Mouse (Mus musculus) liver, postnatal 0 days (tissue): ENCODE results near the gene Ube2u. TPM values are rescaled to one million over a fixed set of nuclear protein-coding genes. Genes with fewer than 3 reads are reported as not detected.

Experiments used
- ATAC-seq: fragments of 200-750 bp; cut with Nextera tagmentation; 2 replicates; pipeline ENCODE4 v1.8.0; 2017; ENCODE audit warnings: mild to moderate bottlenecking, moderate library complexity
- DNase-seq: peaks from one replicate; pipeline ENCODE4 v3.0.0-alpha.2; 2016
- H3K27ac ChIP-seq: fragments of 300-500 bp; sonication (generic); 2 replicates; pipeline ENCODE4 v1.5.1; 2014; ENCODE audit warnings: antibody characterized with exemption, moderate library complexity, mild to moderate bottlenecking, low read depth
- H3K27me3 ChIP-seq: fragments of 300-500 bp; sonication (generic); 2 replicates; pipeline ENCODE4 v1.6.1; 2014; ENCODE audit warnings: low read length, control low read depth, mixed read lengths; ENCODE audit not compliant: insufficient read depth
- H3K36me3 ChIP-seq: fragments of 300-500 bp; sonication (generic); replicated peaks from 2 replicates; pipeline ENCODE4 v1.6.1; 2014; ENCODE audit warnings: mild to moderate bottlenecking, control low read depth, low read length, moderate library complexity, mixed read lengths; ENCODE audit not compliant: insufficient read depth
- H3K4me1 ChIP-seq: fragments of 300-500 bp; sonication (generic); 2 replicates; pipeline ENCODE4 v1.6.1; 2014; ENCODE audit warnings: antibody characterized with exemption, mild to moderate bottlenecking, control low read depth; ENCODE audit not compliant: insufficient read depth
- H3K4me2 ChIP-seq: fragments of 300-500 bp; sonication (generic); 2 replicates; pipeline ENCODE4 v1.6.1; 2014; ENCODE audit warnings: low read depth, mild to moderate bottlenecking, low read length, moderate library complexity, mixed read lengths
- H3K4me3 ChIP-seq: fragments of 300-500 bp; sonication (generic); 2 replicates; pipeline ENCODE4 v1.5.1; 2014; ENCODE audit warnings: low read depth, low read length
- H3K9ac ChIP-seq: fragments of 300-500 bp; sonication (generic); replicated peaks from 2 replicates; pipeline ENCODE4 v1.6.1; 2014; ENCODE audit warnings: mild to moderate bottlenecking, moderate library complexity
- H3K9me3 ChIP-seq: fragments of 300-500 bp; sonication (generic); 2 replicates; pipeline ENCODE4 v1.6.1; 2016; ENCODE audit warnings: mild to moderate bottlenecking, control low read depth, low read length, mixed read lengths
- CTCF ChIP-seq: sonication (generic); IDR thresholded peaks from 2 replicates; pipeline ENCODE4 v1.5.1; 2016; ENCODE audit warnings: antibody characterized with exemption, low read depth
- EP300 ChIP-seq: IDR thresholded peaks from 2 replicates; pipeline ENCODE4 v1.6.1; 2016; ENCODE audit warnings: antibody characterized with exemption, low read depth, mild to moderate bottlenecking
- WGBS: fragments of 180-500 bp; shearing (Covaris S2); extraction: QIAGEN DNeasy Blood & Tissue Kit; methylation state at CpG from one replicate; pipeline ENCODE4 v1.1.7; 2014; ENCODE audit not compliant: insufficient replicate concordance; 5-methylcytosine and 5-hydroxymethylcytosine counted together
- polyA plus RNA-seq: library from polyadenylated mRNA; unstranded; fragments of >200 nt; fragmentation: Nextera tagmentation; extraction: Ambion mirVana; gene quantifications from 2 replicates; pipeline ENCODE4 v1.2.1, GENCODE M21; 2015

The Ube2u gene
- polyA plus RNA-seq, 1 experiment from 2014 or later, result 0.49 TPM

GRCm38 (mm10) chr4:100533607-100534006 lies 55.0 kb downstream of the Ube2u start:
- Histone ChIP-seq H3K9ac (no peak overlapping the region), H3K36me3 (no peaks in the 10 kb centered on the region), H3K4me1 (no peaks in the 10 kb centered on the region), H3K27ac (no peak overlapping the region), H3K27me3 (no peaks in the 10 kb centered on the region), H3K4me3 (no peak overlapping the region), H3K9me3 (no peaks in the 10 kb centered on the region), H3K4me2 (no peak overlapping the region)
- no peak for TF ChIP-seq EP300
- peak; percentile 33 for TF ChIP-seq CTCF
- 67% methylated on average over 6 of the region's 6 CpGs for WGBS
- ATAC-seq (no peak), DNase-seq (no peak)

DNA sequence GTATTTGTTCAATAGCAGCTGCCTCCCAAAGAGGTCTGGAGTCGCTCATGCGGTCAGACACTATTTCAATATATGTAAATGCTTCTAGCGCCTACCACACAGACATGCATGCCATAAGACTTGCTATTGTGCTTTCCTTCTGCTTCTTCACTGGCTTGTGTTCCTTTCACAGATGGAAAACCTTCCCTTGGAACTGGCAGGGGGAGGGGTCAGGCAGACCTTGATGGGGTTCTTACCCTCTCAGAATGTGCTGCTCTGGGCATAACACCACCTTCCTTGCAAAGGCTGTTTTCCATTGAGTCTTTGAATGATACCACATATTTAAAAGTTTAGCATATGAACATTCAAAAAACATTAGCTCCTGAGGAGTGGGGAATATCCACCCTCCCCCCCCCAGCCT lies 56.3 kb downstream of the Ube2u start:
- DNase-seq (no peak), ATAC-seq (no peak)
- WGBS, result 73% methylated on average over 3 of the region's 3 CpGs
- Histone ChIP-seq H3K27ac (no peak overlapping the region), H3K27me3 (no peaks in the 10 kb centered on the region), H3K9ac (no peak overlapping the region), H3K36me3 (no peaks in the 10 kb centered on the region), H3K4me2 (no peak overlapping the region), H3K9me3 (no peaks in the 10 kb centered on the region), H3K4me3 (no peak overlapping the region), H3K4me1 (no peaks in the 10 kb centered on the region; the same call in 1 of the 2 replicates)
- TF ChIP-seq EP300, result no peak
- TF ChIP-seq CTCF, result no peak

GRCm38 (mm10) chr4:100537898-100538297 lies 59.2 kb downstream of the Ube2u start:
- H3K27ac ChIP-seq, result no peak overlapping the region
- no peaks in the 10 kb centered on the region for H3K27me3 ChIP-seq
- no peak overlapping the region for H3K9ac ChIP-seq
- H3K36me3 ChIP-seq, result no peaks in the 10 kb centered on the region
- H3K4me3 ChIP-seq, result no peak overlapping the region
- 7% methylated on average over 3 of the region's 3 CpGs for WGBS
- DNase-seq, result no peak
- no peak overlapping the region for H3K4me2 ChIP-seq
- no peak for ATAC-seq
- no peaks in the 10 kb centered on the region; the same call in 1 of the 2 replicates for H3K4me1 ChIP-seq
- H3K9me3 ChIP-seq, result no peaks in the 10 kb centered on the region
- peak; percentile 70 for TF ChIP-seq CTCF
- TF ChIP-seq EP300, result no peak

GRCm38 (mm10) chr4:100539483-100539882 lies 60.8 kb downstream of the Ube2u start:
- H3K27ac ChIP-seq, result no peak overlapping the region
- ATAC-seq (no peak), DNase-seq (no peak)
- TF ChIP-seq CTCF, result no peak
- no peak for TF ChIP-seq EP300
- H3K4me2 ChIP-seq, result no peak overlapping the region
- no peak overlapping the region for H3K9ac ChIP-seq
- no peaks in the 10 kb centered on the region for H3K9me3 ChIP-seq
- no peaks in the 10 kb centered on the region for H3K27me3 ChIP-seq
- no peak overlapping the region for H3K4me3 ChIP-seq
- no peaks in the 10 kb centered on the region; the same call in 1 of the 2 replicates for H3K4me1 ChIP-seq
- no peaks in the 10 kb centered on the region for H3K36me3 ChIP-seq
- 41% methylated on average over 3 of the region's 3 CpGs for WGBS

DNA sequence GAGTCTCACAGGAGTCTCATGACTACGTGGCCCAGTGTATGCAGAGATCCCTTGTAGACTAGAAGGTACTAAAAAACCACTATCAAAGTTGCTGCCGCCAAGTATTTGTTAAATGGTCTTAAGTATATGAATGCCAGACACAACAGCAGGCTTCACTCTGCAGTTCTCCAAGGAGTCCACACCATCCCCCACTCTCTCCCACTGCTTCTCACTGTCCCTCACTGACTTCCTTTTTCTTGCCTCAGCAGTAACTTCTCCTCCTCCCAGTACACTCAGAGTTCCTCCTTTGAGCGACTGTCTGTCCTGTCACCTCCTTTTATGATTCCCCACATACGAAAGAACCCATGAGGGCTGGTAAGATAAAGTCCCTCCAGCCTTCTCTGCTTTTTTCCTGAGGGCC lies 69.3 kb downstream of the Ube2u start:
- no peaks in the 10 kb centered on the region for H3K9me3 ChIP-seq
- H3K4me1 ChIP-seq, result no peaks in the 10 kb centered on the region
- DNase-seq (no peak), ATAC-seq (peak; percentile 47; the same call in 1 of the 2 replicates)
- H3K27me3 ChIP-seq, result no peaks in the 10 kb centered on the region
- no peaks in the 10 kb centered on the region for H3K36me3 ChIP-seq
- no peak overlapping the region for H3K4me2 ChIP-seq
- 27% methylated on average over 4 of the region's 4 CpGs for WGBS
- H3K27ac ChIP-seq, result no peak overlapping the region
- no peak overlapping the region for H3K9ac ChIP-seq
- no peak for TF ChIP-seq EP300
- TF ChIP-seq CTCF, result no peak
- no peak overlapping the region for H3K4me3 ChIP-seq

DNA sequence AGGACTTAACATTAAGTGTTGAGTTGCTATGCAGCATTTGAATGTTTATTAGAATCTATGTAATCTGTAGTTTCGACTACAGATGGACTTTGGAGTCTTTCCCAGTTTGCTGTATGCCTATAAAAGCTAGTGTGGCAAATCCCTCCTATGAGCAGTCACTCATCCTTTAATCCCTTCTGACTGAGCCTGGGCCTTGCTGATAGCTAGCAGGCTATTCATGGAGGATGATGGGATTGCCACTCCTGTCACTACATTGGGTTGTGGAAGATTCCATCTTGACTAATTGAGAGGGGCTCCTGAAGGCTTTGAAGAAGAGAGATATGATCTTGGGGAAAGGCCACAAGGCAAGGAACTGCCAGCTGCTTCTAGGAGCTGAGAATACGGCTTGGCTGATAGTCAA lies 74.6 kb downstream of the Ube2u start:
- Histone ChIP-seq H3K9ac (no peak overlapping the region), H3K9me3 (no peaks in the 10 kb centered on the region), H3K36me3 (no peaks in the 10 kb centered on the region), H3K27ac (no peak overlapping the region), H3K4me1 (no peaks in the 10 kb centered on the region), H3K4me2 (no peak overlapping the region), H3K27me3 (no peaks in the 10 kb centered on the region), H3K4me3 (no peak overlapping the region)
- DNase-seq (no peak), ATAC-seq (no peak)
- TF ChIP-seq CTCF, result no peak
- TF ChIP-seq EP300, result no peak
- 71% methylated on average over 2 of the region's 2 CpGs for WGBS
